Mouse (Mus musculus) naive thymus-derived CD4-positive, alpha-beta T cell, adult 2 months (primary cell): ENCODE measurements around the gene Nudt9.

ENCODE experiments used
- DNase-seq: peaks from one replicate; pipeline ENCODE4 v3.0.0-alpha.2; 2011; ENCODE audit warnings: low read depth

The Nudt9 gene

GRCm38 (mm10) chr5:104036686-104037085 is 9.4 kb upstream of the Nudt9 start:
- DNase-seq = no peak

GRCm38 (mm10) chr5:104039154-104039932 is 6.8 kb upstream of the Nudt9 start:
- peak; percentile 37 for DNase-seq

- no peak for DNase-seq
Observed at GRCm38 (mm10) chr5:104042906-104043305, 3.2 kb upstream of the Nudt9 start.

- no peak for DNase-seq
Observed at GRCm38 (mm10) chr5:104043704-104044103, 2.4 kb upstream of the Nudt9 start.

- DNase-seq = no peak
Observed at GRCm38 (mm10) chr5:104047200-104048105, 1.3 kb downstream of the Nudt9 start.

- peak; percentile 13 for DNase-seq
Observed at GRCm38 (mm10) chr5:104048139-104048538, 2.0 kb downstream of the Nudt9 start.

- DNase-seq = peak; percentile 58
Observed at GRCm38 (mm10) chr5:104052956-104053355, 6.8 kb downstream of the Nudt9 start.

- no peak for DNase-seq
Observed at GRCm38 (mm10) chr5:104054938-104055337, 8.8 kb downstream of the Nudt9 start.

- no peak for DNase-seq
Observed at GRCm38 (mm10) chr5:104055816-104056215, 9.7 kb downstream of the Nudt9 start.

- no peak for DNase-seq
Observed at GRCm38 (mm10) chr5:104056295-104056694, 10.2 kb downstream of the Nudt9 start.

GRCm38 (mm10) chr5:104058021-104058420 is 11.9 kb downstream of the Nudt9 start:
- peak; percentile 65 for DNase-seq

- no peak for DNase-seq
Observed at GRCm38 (mm10) chr5:104059628-104060027, 13.5 kb downstream of the Nudt9 start.

- DNase-seq = no peak
Observed at GRCm38 (mm10) chr5:104060429-104060828, 14.3 kb downstream of the Nudt9 start.

GRCm38 (mm10) chr5:104061936-104062772 is 16.0 kb downstream of the Nudt9 start:
- DNase-seq = no peak

- DNase-seq = no peak
Observed at GRCm38 (mm10) chr5:104062773-104063551, 16.9 kb downstream of the Nudt9 start.

- DNase-seq = peak; percentile 47
Observed at GRCm38 (mm10) chr5:104068751-104069150, 22.6 kb downstream of the Nudt9 start.

GRCm38 (mm10) chr5:104071048-104071447 is 24.9 kb downstream of the Nudt9 start:
- DNase-seq = no peak

- DNase-seq = no peak
Observed at GRCm38 (mm10) chr5:104072272-104072886, 26.3 kb downstream of the Nudt9 start.

- DNase-seq = no peak
Observed at GRCm38 (mm10) chr5:104073602-104074001, 27.5 kb downstream of the Nudt9 start.

GRCm38 (mm10) chr5:104074388-104074787 is 28.3 kb downstream of the Nudt9 start:
- DNase-seq = peak; percentile 68

- no peak for DNase-seq
Observed at GRCm38 (mm10) chr5:104076361-104076760, 30.3 kb downstream of the Nudt9 start.
